Mouse (Mus musculus) forebrain, embryonic 15.5 days (tissue): ENCODE results near the gene Odf3l2. TPM values are rescaled to one million over a fixed set of nuclear protein-coding genes. Genes with fewer than 3 reads are reported as not detected.

Experiments used
- ATAC-seq: fragments of 200-750 bp; cut with Nextera tagmentation; replicated peaks from 2 replicates; pipeline ENCODE4 v1.8.0; 2017; ENCODE audit warnings: mild to moderate bottlenecking, moderate TSS enrichment, moderate library complexity
- H3K27ac ChIP-seq: fragments of 300-500 bp; sonication (generic); replicated peaks from 2 replicates; pipeline ENCODE4 v1.5.1; 2015; ENCODE audit warnings: mild to moderate bottlenecking, inconsistent platforms
- H3K27me3 ChIP-seq: fragments of 300-500 bp; sonication (generic); 2 replicates; pipeline ENCODE4 v1.6.1; 2015; ENCODE audit warnings: inconsistent platforms
- H3K36me3 ChIP-seq: fragments of 300-500 bp; sonication (generic); 2 replicates; pipeline ENCODE4 v1.6.1; 2015; ENCODE audit warnings: mild to moderate bottlenecking, inconsistent platforms
- H3K4me1 ChIP-seq: fragments of 300-500 bp; sonication (generic); 2 replicates; pipeline ENCODE4 v1.6.1; 2015; ENCODE audit warnings: inconsistent platforms
- H3K4me2 ChIP-seq: fragments of 300-500 bp; sonication (generic); replicated peaks from 2 replicates; pipeline ENCODE4 v1.6.1; 2015; ENCODE audit warnings: mild to moderate bottlenecking, inconsistent platforms
- H3K4me3 ChIP-seq: fragments of 300-500 bp; sonication (generic); 2 replicates; pipeline ENCODE4 v1.5.1; 2015; ENCODE audit warnings: mild to moderate bottlenecking, inconsistent platforms
- H3K9ac ChIP-seq: fragments of 300-500 bp; sonication (generic); replicated peaks from 2 replicates; pipeline ENCODE4 v1.6.1; 2015; ENCODE audit warnings: mild to moderate bottlenecking, inconsistent platforms
- H3K9me3 ChIP-seq: fragments of 300-500 bp; sonication (generic); 2 replicates; pipeline ENCODE4 v1.6.1; 2016; ENCODE audit warnings: inconsistent platforms
- WGBS: fragments of 180-500 bp; shearing (Covaris S2); methylation state at CpG from one replicate; pipeline ENCODE4 v1.1.7; 2015; ENCODE audit warnings: mixed read lengths; 5-methylcytosine and 5-hydroxymethylcytosine counted together
- polyA plus RNA-seq: library from polyadenylated mRNA; unstranded; fragments of >200 nt; fragmentation: Nextera tagmentation; extraction: Ambion mirVana; gene quantifications from 2 replicates; pipeline ENCODE4 v1.2.1, GENCODE M21; 2015

Odf3l2 gene
- 0.32 TPM in 1 of 2 replicates, not detected in the other for polyA plus RNA-seq

DNA sequence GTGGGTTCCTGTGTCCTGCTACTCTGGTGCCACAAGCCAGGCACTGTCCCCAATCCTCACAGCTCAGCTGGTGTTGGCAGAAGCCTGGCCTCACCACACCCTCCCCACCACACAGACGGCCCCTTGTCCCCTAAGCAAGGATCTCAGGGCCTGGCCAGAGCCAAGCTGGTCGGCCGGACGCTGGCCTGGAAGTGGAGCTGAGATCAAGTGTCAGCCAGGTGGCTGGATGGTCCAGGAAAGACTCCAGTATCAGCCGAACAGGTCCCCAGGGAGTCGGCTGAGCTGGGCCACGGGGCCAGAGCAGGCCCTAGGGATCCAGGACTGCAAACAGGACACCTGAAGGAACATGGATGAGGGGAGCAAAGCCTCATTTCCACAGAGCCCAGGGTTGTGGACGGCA, at the start of gene Odf3l2:
Odf3l2 (minus strand) TSS at position 28 of the 400 bp plus-strand sequence.
- Histone ChIP-seq H3K4me1 (no peaks in the 10 kb centered on the region), H3K36me3 (no peaks in the 10 kb centered on the region), H3K4me3 (no peak within 1 kb of the TSS), H3K27ac (no peak within 1 kb of the TSS), H3K27me3 (no peaks in the 10 kb centered on the region), H3K9ac (no peak within 1 kb of the TSS), H3K4me2 (no peak within 1 kb of the TSS), H3K9me3 (no peaks in the 10 kb centered on the region)
- WGBS = 80% methylated on average over 8 of the region's 8 CpGs
- ATAC-seq = no peak

GRCm38 (mm10) chr10:79694379-79694655, 48.8 kb upstream of the Odf3l2 start:
- no peak overlapping the region for H3K4me3 ChIP-seq
- no peak overlapping the region for H3K4me2 ChIP-seq
- H3K9ac ChIP-seq = no peak overlapping the region
- peaks cover 6% of the 10 kb centered on the region; the same call in 1 of the 2 replicates for H3K36me3 ChIP-seq
- peaks cover 12% of the 10 kb centered on the region for H3K4me1 ChIP-seq
- no peaks in the 10 kb centered on the region for H3K9me3 ChIP-seq
- WGBS = 85% methylated on average over 6 of the region's 6 CpGs
- H3K27ac ChIP-seq = no peak overlapping the region
- H3K27me3 ChIP-seq = no peaks in the 10 kb centered on the region
- no peak for ATAC-seq

DNA sequence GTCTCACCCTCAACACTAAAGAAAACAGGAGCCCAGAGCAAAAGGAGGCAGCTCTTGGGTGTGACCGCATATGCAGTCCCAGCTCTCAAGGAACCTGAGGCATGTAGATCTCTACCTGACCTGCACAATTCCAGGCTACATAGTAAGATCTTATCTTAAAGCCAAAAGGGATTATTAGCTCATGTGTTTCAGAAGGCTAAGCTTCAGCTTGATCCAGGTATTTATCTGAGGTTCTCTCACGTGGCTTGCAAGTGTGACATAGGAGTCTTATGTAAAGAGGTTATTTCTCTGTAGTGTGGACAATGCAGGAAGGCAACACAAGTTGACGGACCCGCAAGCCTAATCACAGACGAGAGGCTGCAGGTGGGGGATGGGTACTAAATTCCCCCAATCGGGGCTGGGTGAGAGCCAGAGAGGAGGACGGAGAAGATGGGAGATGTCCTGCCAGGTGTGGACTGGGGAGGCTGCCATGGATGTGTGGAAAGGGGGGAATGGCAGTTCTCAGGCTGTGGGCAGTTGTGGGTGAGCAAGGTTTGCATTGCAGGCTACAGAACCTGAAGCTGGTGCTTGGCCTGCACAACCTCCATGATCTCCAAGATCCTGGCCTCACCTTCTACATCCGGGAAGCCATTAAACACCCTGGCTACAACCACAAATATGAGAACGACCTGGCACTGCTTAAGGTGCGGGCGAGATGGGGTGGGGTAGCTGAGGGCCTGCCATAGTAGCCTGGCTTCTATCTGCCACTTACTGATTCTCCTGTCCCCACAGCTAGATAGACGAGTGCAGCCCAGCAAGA, 48.2 kb upstream of the Odf3l2 start:
- Histone ChIP-seq H3K4me2 (no peak overlapping the region), H3K27ac (no peak overlapping the region), H3K4me1 (peaks cover 12% of the 10 kb centered on the region), H3K4me3 (no peak overlapping the region), H3K27me3 (no peaks in the 10 kb centered on the region), H3K9me3 (no peaks in the 10 kb centered on the region), H3K36me3 (peaks cover 11% of the 10 kb centered on the region), H3K9ac (no peak overlapping the region)
- WGBS = 77% methylated on average over 12 of the region's 12 CpGs
- ATAC-seq = no peak

DNA sequence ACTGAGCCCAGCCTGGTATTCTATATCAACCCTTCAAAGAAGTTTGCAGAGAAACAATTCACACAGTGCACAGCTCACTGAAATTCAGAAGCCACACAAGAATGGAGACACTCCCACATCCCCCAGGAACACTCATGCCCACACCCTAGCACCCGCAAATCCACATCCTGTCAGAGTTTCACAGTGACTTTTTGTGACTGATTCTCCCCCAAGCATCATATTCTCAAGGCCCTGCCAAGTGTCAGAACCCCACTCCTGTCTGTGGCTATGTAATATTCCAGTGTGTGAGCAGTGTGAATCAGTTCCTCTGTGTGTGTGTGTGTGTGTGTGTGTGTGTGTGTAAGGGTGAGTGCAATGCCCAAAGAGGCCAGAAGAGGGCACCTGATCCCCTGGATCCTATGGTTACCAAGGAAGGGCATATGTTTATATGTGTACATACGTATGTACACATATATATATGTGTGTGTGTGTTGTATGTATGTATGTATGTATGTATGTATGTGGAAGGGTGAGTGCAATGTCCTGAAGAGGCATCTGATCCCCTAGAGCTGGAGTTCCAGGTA, 46.5 kb upstream of the Odf3l2 start:
- no peak overlapping the region for H3K4me3 ChIP-seq
- no peaks in the 10 kb centered on the region for H3K9me3 ChIP-seq
- H3K4me1 ChIP-seq = peaks cover 12% of the 10 kb centered on the region
- no peak overlapping the region for H3K4me2 ChIP-seq
- peaks cover 27% of the 10 kb centered on the region for H3K36me3 ChIP-seq
- H3K9ac ChIP-seq = no peak overlapping the region
- no peak overlapping the region for H3K27ac ChIP-seq
- no peak for ATAC-seq
- 95% methylated on average over 2 of the region's 2 CpGs for WGBS
- H3K27me3 ChIP-seq = no peaks in the 10 kb centered on the region

- Histone ChIP-seq H3K4me3 (no peak overlapping the region), H3K36me3 (peaks cover 56% of the 10 kb centered on the region), H3K9ac (no peak overlapping the region), H3K4me2 (no peak overlapping the region), H3K27ac (no peak overlapping the region), H3K27me3 (no peaks in the 10 kb centered on the region), H3K9me3 (no peaks in the 10 kb centered on the region), H3K4me1 (peaks cover under 1% of the 10 kb centered on the region)
- ATAC-seq = no peak
- 91% methylated on average over 3 of the region's 3 CpGs for WGBS
Observed at GRCm38 (mm10) chr10:79689178-79689577, 43.6 kb upstream of the Odf3l2 start.

- Histone ChIP-seq H3K4me3 (no peak within 1 kb of the TSS), H3K4me1 (peaks cover 6% of the 10 kb centered on the region), H3K27me3 (no peaks in the 10 kb centered on the region), H3K36me3 (peaks cover 57% of the 10 kb centered on the region), H3K27ac (no peak within 1 kb of the TSS), H3K9me3 (no peaks in the 10 kb centered on the region), H3K9ac (no peak within 1 kb of the TSS), H3K4me2 (no peak within 1 kb of the TSS)
- ATAC-seq = no peak
- 77% methylated on average over 4 of the region's 4 CpGs for WGBS
Observed at GRCm38 (mm10) chr10:79688720-79689119, 43.2 kb upstream of the Odf3l2 start, which contains the start of gene Gzmm. TSS of gene Gzmm (plus strand) at chr10:79689020.

DNA sequence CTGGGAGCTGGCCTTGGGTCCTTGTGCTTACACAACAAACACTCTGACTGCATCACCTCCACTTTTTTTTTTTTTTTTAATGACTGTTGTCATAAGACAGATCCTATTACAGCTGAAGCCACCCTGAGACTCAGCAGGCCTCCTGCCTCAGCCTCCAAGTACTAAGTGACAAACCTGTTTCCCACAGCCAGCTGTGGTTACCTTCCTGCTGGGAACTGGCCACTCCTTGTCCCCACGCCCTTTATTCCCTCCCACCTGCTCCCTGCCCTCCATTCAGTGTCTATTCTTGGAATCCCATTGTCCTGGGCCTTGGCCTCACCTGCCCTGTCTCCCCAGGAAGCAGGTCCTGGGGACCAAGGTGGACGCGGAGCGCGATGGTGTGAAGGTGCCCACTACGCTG, 42.0 kb upstream of the Odf3l2 start:
- Histone ChIP-seq H3K27me3 (no peaks in the 10 kb centered on the region), H3K4me2 (no peak overlapping the region), H3K4me3 (no peak overlapping the region), H3K9me3 (no peaks in the 10 kb centered on the region), H3K4me1 (peaks cover 18% of the 10 kb centered on the region), H3K27ac (no peak overlapping the region), H3K9ac (no peak overlapping the region), H3K36me3 (peaks cover 57% of the 10 kb centered on the region)
- ATAC-seq = no peak
- WGBS = 97% methylated on average over 6 of the region's 6 CpGs

DNA sequence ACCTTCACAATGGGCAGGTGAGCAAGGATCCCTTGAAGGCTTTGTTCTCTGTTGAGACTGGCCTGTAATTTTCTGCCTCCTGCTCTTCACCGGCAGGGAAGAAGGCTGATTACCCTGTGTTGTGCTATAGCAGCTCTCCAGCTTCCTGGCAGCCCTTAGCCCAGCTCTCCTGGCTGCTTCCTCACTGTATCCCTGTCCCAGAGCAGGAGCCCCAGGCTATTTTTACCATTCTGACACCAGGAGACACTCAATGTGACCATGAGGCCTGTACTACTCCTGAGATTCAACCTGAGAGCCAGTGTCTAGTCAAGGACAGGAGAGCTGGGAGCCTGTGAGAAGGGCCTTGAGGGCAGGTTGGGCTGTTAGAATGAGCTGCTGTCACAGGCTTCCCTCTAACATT, 41.2 kb upstream of the Odf3l2 start:
- Histone ChIP-seq H3K36me3 (peaks cover 57% of the 10 kb centered on the region), H3K9me3 (no peaks in the 10 kb centered on the region), H3K4me1 (peaks cover 18% of the 10 kb centered on the region), H3K4me3 (no peak overlapping the region), H3K27me3 (no peaks in the 10 kb centered on the region), H3K9ac (no peak overlapping the region), H3K4me2 (no peak overlapping the region), H3K27ac (no peak overlapping the region)
- 95% methylated on average over 1 of the region's 1 CpGs for WGBS
- ATAC-seq = no peak

GRCm38 (mm10) chr10:79686219-79686618, 40.7 kb upstream of the Odf3l2 start:
- Histone ChIP-seq H3K4me2 (no peak overlapping the region), H3K4me1 (peaks cover 20% of the 10 kb centered on the region), H3K9ac (no peak overlapping the region), H3K27me3 (no peaks in the 10 kb centered on the region), H3K4me3 (no peak overlapping the region), H3K27ac (no peak overlapping the region), H3K36me3 (peaks cover 57% of the 10 kb centered on the region), H3K9me3 (no peaks in the 10 kb centered on the region)
- no peak for ATAC-seq
- 83% methylated on average over 2 of the region's 2 CpGs for WGBS

GRCm38 (mm10) chr10:79684770-79685600, 39.4 kb upstream of the Odf3l2 start:
- no peak overlapping the region for H3K4me3 ChIP-seq
- 94% methylated on average over 25 of the region's 25 CpGs for WGBS
- peaks cover 25% of the 10 kb centered on the region for H3K4me1 ChIP-seq
- no peak overlapping the region for H3K27ac ChIP-seq
- no peak overlapping the region for H3K9ac ChIP-seq
- no peaks in the 10 kb centered on the region for H3K9me3 ChIP-seq
- no peak for ATAC-seq
- H3K4me2 ChIP-seq = no peak overlapping the region
- H3K27me3 ChIP-seq = no peaks in the 10 kb centered on the region
- peaks cover 57% of the 10 kb centered on the region for H3K36me3 ChIP-seq

GRCm38 (mm10) chr10:79683726-79684640, 38.4 kb upstream of the Odf3l2 start:
- Histone ChIP-seq H3K9me3 (no peaks in the 10 kb centered on the region), H3K4me2 (peak overlapping the region; percentile 96), H3K27me3 (no peaks in the 10 kb centered on the region), H3K27ac (no peak overlapping the region), H3K4me1 (peaks cover 25% of the 10 kb centered on the region), H3K36me3 (peaks cover 48% of the 10 kb centered on the region), H3K4me3 (peak overlapping the region; percentile 87), H3K9ac (no peak overlapping the region; the same call in 1 of the 2 replicates)
- ATAC-seq = no peak
- 92% methylated on average over 6 of the region's 6 CpGs for WGBS
